Mouse (Mus musculus): ENCODE results near the gene Cacna2d3. TPM values are rescaled to one million over a fixed set of nuclear protein-coding genes. Genes with fewer than 3 reads are reported as not detected.

Cacna2d3 gene
- polyA plus RNA-seq, 1 experiment from 2014 or later: not detected

GRCm38 (mm10) chr14:29707561-29708335 is 13.9 kb downstream of the Cacna2d3 start:
- TF ChIP-seq EP300 (IDR thresholded peaks at IDR 0.05; ENCODE audit: low read depth) (no peak), CTCF (IDR thresholded peaks at IDR 0.05; ENCODE audit: low read depth) (no peak)
- DNase-seq: no peak
- Histone ChIP-seq H3K27ac (ENCODE audit: low read depth) (no peak overlapping the region), H3K4me3 (ENCODE audit: low read depth, low read length) (no peak overlapping the region), H3K27me3 (ENCODE audit: insufficient read depth, low read length) (no peaks in the 10 kb centered on the region), H3K9ac (replicated peaks) (no peak overlapping the region), H3K36me3 (replicated peaks; ENCODE audit: insufficient read depth, low read length) (no peaks in the 10 kb centered on the region), H3K4me2 (ENCODE audit: low read depth, low read length) (no peak overlapping the region), H3K9me3 (ENCODE audit: low read length) (no peaks in the 10 kb centered on the region), H3K4me1 (ENCODE audit: insufficient read depth) (no peaks in the 10 kb centered on the region)
- 52% methylated on average over 18 of the region's 18 CpGs for WGBS (ENCODE audit: insufficient replicate concordance)
- no peak for ATAC-seq

GRCm38 (mm10) chr14:29702762-29703161 is 18.9 kb downstream of the Cacna2d3 start:
- H3K4me2 ChIP-seq (ENCODE audit: low read depth, low read length): no peak overlapping the region
- no peaks in the 10 kb centered on the region for H3K27me3 ChIP-seq (ENCODE audit: insufficient read depth, low read length)
- WGBS (ENCODE audit: insufficient replicate concordance): 41% methylated on average over 5 of the region's 5 CpGs
- H3K36me3 ChIP-seq (replicated peaks; ENCODE audit: insufficient read depth, low read length): no peaks in the 10 kb centered on the region
- no peak overlapping the region for H3K27ac ChIP-seq (ENCODE audit: low read depth)
- no peak overlapping the region for H3K9ac ChIP-seq (replicated peaks)
- ATAC-seq: no peak
- H3K4me1 ChIP-seq (ENCODE audit: insufficient read depth): no peaks in the 10 kb centered on the region
- H3K4me3 ChIP-seq (ENCODE audit: low read depth, low read length): no peak overlapping the region
- no peaks in the 10 kb centered on the region for H3K9me3 ChIP-seq (ENCODE audit: low read length)
- no peak for DNase-seq
- no peak for TF ChIP-seq EP300 (IDR thresholded peaks at IDR 0.05; ENCODE audit: low read depth)
- TF ChIP-seq CTCF (IDR thresholded peaks at IDR 0.05; ENCODE audit: low read depth): no peak

GRCm38 (mm10) chr14:29696131-29696530 is 25.5 kb downstream of the Cacna2d3 start:
- TF ChIP-seq EP300 (IDR thresholded peaks at IDR 0.05; ENCODE audit: low read depth): no peak
- TF ChIP-seq CTCF (IDR thresholded peaks at IDR 0.05; ENCODE audit: low read depth): peak; percentile 42; the same call in 1 of the 2 replicates
- WGBS (ENCODE audit: insufficient replicate concordance): 2% methylated on average over 3 of the region's 3 CpGs
- Histone ChIP-seq H3K27ac (ENCODE audit: low read depth) (no peak overlapping the region), H3K4me3 (ENCODE audit: low read depth, low read length) (no peak overlapping the region), H3K36me3 (replicated peaks; ENCODE audit: insufficient read depth, low read length) (no peaks in the 10 kb centered on the region), H3K9me3 (ENCODE audit: low read length) (no peaks in the 10 kb centered on the region), H3K27me3 (ENCODE audit: insufficient read depth, low read length) (no peaks in the 10 kb centered on the region), H3K9ac (replicated peaks) (no peak overlapping the region), H3K4me2 (ENCODE audit: low read depth, low read length) (no peak overlapping the region), H3K4me1 (ENCODE audit: insufficient read depth) (no peaks in the 10 kb centered on the region)
- DNase-seq (no peak), ATAC-seq (no peak)

GRCm38 (mm10) chr14:29672436-29673050 is 49.1 kb downstream of the Cacna2d3 start:
- Histone ChIP-seq H3K4me3 (ENCODE audit: low read depth, low read length) (no peak overlapping the region), H3K36me3 (replicated peaks; ENCODE audit: insufficient read depth, low read length) (no peaks in the 10 kb centered on the region), H3K27me3 (ENCODE audit: insufficient read depth, low read length) (no peaks in the 10 kb centered on the region), H3K27ac (ENCODE audit: low read depth) (no peak overlapping the region), H3K9me3 (ENCODE audit: low read length) (no peaks in the 10 kb centered on the region), H3K9ac (replicated peaks) (no peak overlapping the region), H3K4me1 (ENCODE audit: insufficient read depth) (no peaks in the 10 kb centered on the region), H3K4me2 (ENCODE audit: low read depth, low read length) (no peak overlapping the region)
- DNase-seq: no peak
- ATAC-seq: no peak
- WGBS (ENCODE audit: insufficient replicate concordance): 29% methylated on average over 1 of the region's 1 CpGs
- TF ChIP-seq CTCF (IDR thresholded peaks at IDR 0.05; ENCODE audit: low read depth) (no peak), EP300 (IDR thresholded peaks at IDR 0.05; ENCODE audit: low read depth) (no peak)

GRCm38 (mm10) chr14:29669826-29670225 is 51.8 kb downstream of the Cacna2d3 start:
- no peak overlapping the region for H3K9ac ChIP-seq (replicated peaks)
- no peak for ATAC-seq
- no peak for TF ChIP-seq CTCF (IDR thresholded peaks at IDR 0.05; ENCODE audit: low read depth)
- no peak for TF ChIP-seq EP300 (IDR thresholded peaks at IDR 0.05; ENCODE audit: low read depth)
- no peak for DNase-seq
- H3K27me3 ChIP-seq (ENCODE audit: insufficient read depth, low read length): no peaks in the 10 kb centered on the region
- WGBS (ENCODE audit: insufficient replicate concordance): 69% methylated on average over 5 of the region's 5 CpGs
- H3K4me2 ChIP-seq (ENCODE audit: low read depth, low read length): no peak overlapping the region
- no peaks in the 10 kb centered on the region for H3K9me3 ChIP-seq (ENCODE audit: low read length)
- H3K4me1 ChIP-seq (ENCODE audit: insufficient read depth): no peaks in the 10 kb centered on the region
- no peaks in the 10 kb centered on the region for H3K36me3 ChIP-seq (replicated peaks; ENCODE audit: insufficient read depth, low read length)
- no peak overlapping the region for H3K4me3 ChIP-seq (ENCODE audit: low read depth, low read length)
- H3K27ac ChIP-seq (ENCODE audit: low read depth): no peak overlapping the region

- H3K4me3 ChIP-seq (ENCODE audit: low read depth, low read length): no peak overlapping the region
- WGBS (ENCODE audit: insufficient replicate concordance): 18% methylated on average over 1 of the region's 1 CpGs
- no peak overlapping the region for H3K4me2 ChIP-seq (ENCODE audit: low read depth, low read length)
- TF ChIP-seq EP300 (IDR thresholded peaks at IDR 0.05; ENCODE audit: low read depth): no peak
- no peak for TF ChIP-seq CTCF (IDR thresholded peaks at IDR 0.05; ENCODE audit: low read depth)
- H3K9ac ChIP-seq (replicated peaks): no peak overlapping the region
- H3K36me3 ChIP-seq (replicated peaks; ENCODE audit: insufficient read depth, low read length): no peaks in the 10 kb centered on the region
- no peak overlapping the region for H3K27ac ChIP-seq (ENCODE audit: low read depth)
- H3K27me3 ChIP-seq (ENCODE audit: insufficient read depth, low read length): no peaks in the 10 kb centered on the region
- no peaks in the 10 kb centered on the region for H3K9me3 ChIP-seq (ENCODE audit: low read length)
- no peaks in the 10 kb centered on the region for H3K4me1 ChIP-seq (ENCODE audit: insufficient read depth)
- DNase-seq (peak; percentile 19), ATAC-seq (no peak)
Observed at GRCm38 (mm10) chr14:29657006-29657405, 64.7 kb downstream of the Cacna2d3 start.

Data from liver, postnatal 0 days (tissue).